Mouse (Mus musculus): ENCODE results near the gene Zkscan16. TPM values are rescaled to one million over a fixed set of nuclear protein-coding genes. Genes with fewer than 3 reads are reported as not detected.

Zkscan16 gene
- 0.73 and 0.93 TPM in 2 replicates for polyA plus RNA-seq (2014; fragmentation: Nextera tagmentation; extraction: Ambion mirVana)

DNA sequence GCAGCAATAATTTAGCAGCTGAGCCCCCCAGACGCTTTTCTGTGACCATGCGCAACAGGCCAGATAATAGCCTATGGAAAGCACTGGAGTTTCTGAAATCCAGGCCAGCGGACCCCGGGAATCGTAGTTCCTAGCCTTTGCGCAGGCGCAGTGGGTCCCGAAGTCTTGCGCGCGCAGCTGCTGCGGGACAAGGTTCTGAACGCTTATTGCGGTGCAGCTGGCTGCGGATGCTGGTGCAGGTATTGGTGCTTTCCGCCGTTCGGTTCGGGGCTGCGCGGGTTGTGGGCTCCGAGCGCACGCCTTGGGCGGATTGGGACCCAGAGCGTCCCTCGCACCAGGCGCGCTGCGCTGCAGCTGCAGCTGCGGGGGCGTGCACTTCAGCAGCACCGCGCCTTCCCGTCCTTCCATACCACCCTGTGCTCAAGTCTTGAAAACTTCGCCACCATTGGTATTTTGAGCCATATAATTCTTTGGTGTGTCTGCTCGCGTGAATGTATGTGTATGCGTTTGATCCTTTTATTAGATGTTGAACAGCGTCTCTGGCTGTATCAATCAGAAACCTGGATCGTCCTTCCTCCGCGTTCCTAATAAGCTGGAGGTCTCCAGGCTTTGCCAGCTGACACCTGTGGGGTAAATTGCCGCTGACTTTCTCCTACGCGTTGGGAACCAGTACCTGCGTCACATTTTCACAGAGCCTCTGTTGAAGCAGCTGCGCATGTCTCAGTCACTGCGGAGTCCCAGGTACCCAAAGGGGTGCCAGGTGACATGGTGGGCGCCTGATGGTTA is at the start of gene Zkscan16:
Zkscan16 (plus strand) TSS at position 209 of the 786 bp plus-strand sequence.
- ATAC-seq (ENCODE audit: low FRiP score) = peak; percentile 88
- H3K36me3 ChIP-seq (ENCODE audit: control insufficient read depth, insufficient read depth, low read length) = no peaks in the 10 kb centered on the region
- no peak within 1 kb of the TSS for H3K27ac ChIP-seq (ENCODE audit: low read depth, low read length)
- peak within 1 kb of the TSS; percentile 66 for H3K4me2 ChIP-seq (replicated peaks; ENCODE audit: low read depth, low read length)
- H3K27me3 ChIP-seq (ENCODE audit: control insufficient read depth, insufficient read depth, low read length) = no peaks in the 10 kb centered on the region
- peak within 1 kb of the TSS; percentile 64 for H3K4me3 ChIP-seq (ENCODE audit: low read depth, low read length)
- WGBS = 2% methylated on average over 50 of the region's 50 CpGs
- H3K9ac ChIP-seq (ENCODE audit: low read depth, low read length) = peak within 1 kb of the TSS; percentile 65
- no peaks in the 10 kb centered on the region for H3K4me1 ChIP-seq (replicated peaks; ENCODE audit: control insufficient read depth, insufficient read depth, low read length)
- H3K9me3 ChIP-seq (ENCODE audit: control insufficient read depth, low read length) = no peaks in the 10 kb centered on the region
- DNase-seq (ENCODE audit: low spot score) = peak; percentile 96

DNA sequence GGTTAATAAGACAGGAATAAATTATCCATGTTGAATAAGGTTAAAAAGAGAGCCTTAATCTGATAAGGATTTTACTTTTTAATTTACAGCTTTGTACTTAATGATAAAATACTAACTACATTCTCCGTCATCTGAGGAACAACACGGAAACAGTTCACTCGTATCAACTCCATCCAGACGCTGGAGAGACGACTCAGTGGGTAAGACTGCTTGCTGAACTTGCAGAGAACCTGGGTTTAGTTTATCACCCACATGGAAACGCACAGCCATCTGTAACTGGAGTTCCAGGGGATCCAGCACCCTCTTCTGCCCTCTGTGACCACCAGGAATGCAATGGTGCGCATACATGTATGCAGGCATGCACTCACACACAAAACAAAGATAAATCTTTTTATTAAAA is 49.0 kb upstream of the Zkscan16 start:
- Histone ChIP-seq H3K9me3 (ENCODE audit: control insufficient read depth, low read length) (no peaks in the 10 kb centered on the region), H3K9ac (ENCODE audit: low read depth, low read length) (no peak overlapping the region), H3K27me3 (ENCODE audit: control insufficient read depth, insufficient read depth, low read length) (no peaks in the 10 kb centered on the region), H3K4me2 (replicated peaks; ENCODE audit: low read depth, low read length) (no peak overlapping the region), H3K4me1 (replicated peaks; ENCODE audit: control insufficient read depth, insufficient read depth, low read length) (no peaks in the 10 kb centered on the region), H3K27ac (ENCODE audit: low read depth, low read length) (no peak overlapping the region), H3K4me3 (ENCODE audit: low read depth, low read length) (no peak overlapping the region), H3K36me3 (ENCODE audit: control insufficient read depth, insufficient read depth, low read length) (no peaks in the 10 kb centered on the region)
- 90% methylated on average over 7 of the region's 7 CpGs for WGBS
- no peak for ATAC-seq (ENCODE audit: low FRiP score)
- DNase-seq (ENCODE audit: low spot score) = no peak

DNA sequence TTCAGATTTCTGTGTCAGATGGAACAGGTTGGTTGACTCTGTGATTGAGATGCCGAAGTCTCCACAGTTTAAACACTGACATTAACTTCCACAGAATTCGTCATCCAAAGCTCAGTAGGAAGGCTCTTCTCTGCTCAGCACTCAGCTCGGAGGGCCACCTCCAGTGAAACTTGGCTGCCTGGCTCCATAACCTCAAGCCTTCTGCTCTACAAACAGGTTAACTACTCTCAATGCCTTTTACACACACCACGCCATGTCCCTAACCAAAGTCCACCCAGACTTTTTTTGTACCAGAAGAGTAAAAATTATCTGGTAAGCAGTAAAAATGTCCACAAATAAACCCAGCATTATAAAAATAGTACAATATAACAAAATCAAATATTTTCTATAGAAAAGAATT is 46.0 kb upstream of the Zkscan16 start:
- no peaks in the 10 kb centered on the region for H3K36me3 ChIP-seq (ENCODE audit: control insufficient read depth, insufficient read depth, low read length)
- H3K27me3 ChIP-seq (ENCODE audit: control insufficient read depth, insufficient read depth, low read length) = no peaks in the 10 kb centered on the region
- ATAC-seq (ENCODE audit: low FRiP score) = no peak
- H3K27ac ChIP-seq (ENCODE audit: low read depth, low read length) = no peak overlapping the region
- no peaks in the 10 kb centered on the region for H3K4me1 ChIP-seq (replicated peaks; ENCODE audit: control insufficient read depth, insufficient read depth, low read length)
- WGBS = 73% methylated on average over 4 of the region's 4 CpGs
- no peak overlapping the region for H3K4me3 ChIP-seq (ENCODE audit: low read depth, low read length)
- no peak overlapping the region for H3K4me2 ChIP-seq (replicated peaks; ENCODE audit: low read depth, low read length)
- no peaks in the 10 kb centered on the region for H3K9me3 ChIP-seq (ENCODE audit: control insufficient read depth, low read length)
- no peak for DNase-seq (ENCODE audit: low spot score)
- no peak overlapping the region for H3K9ac ChIP-seq (ENCODE audit: low read depth, low read length)

DNA sequence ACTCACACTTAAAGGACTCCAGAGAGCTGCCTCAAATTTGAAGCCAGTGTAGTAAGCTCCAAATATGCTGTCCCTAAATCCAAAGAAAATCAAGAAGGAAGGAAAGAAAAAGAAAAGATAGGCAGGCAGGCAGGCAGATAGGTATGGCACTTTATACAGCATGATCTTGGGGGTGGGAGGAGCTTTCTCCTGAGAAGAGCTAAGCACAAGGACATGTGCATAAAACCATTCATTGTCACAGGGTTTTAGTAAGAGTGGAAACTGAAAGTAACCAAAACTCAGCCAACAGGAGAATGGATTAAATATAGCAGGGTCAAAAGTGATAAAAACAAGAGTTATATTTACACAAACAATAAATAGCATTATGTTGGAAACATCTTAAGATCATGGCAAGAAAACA is 45.1 kb upstream of the Zkscan16 start:
- no peak for ATAC-seq (ENCODE audit: low FRiP score)
- Histone ChIP-seq H3K4me3 (ENCODE audit: low read depth, low read length) (no peak overlapping the region), H3K36me3 (ENCODE audit: control insufficient read depth, insufficient read depth, low read length) (no peaks in the 10 kb centered on the region), H3K9me3 (ENCODE audit: control insufficient read depth, low read length) (no peaks in the 10 kb centered on the region), H3K27ac (ENCODE audit: low read depth, low read length) (no peak overlapping the region), H3K4me2 (replicated peaks; ENCODE audit: low read depth, low read length) (no peak overlapping the region), H3K27me3 (ENCODE audit: control insufficient read depth, insufficient read depth, low read length) (no peaks in the 10 kb centered on the region), H3K4me1 (replicated peaks; ENCODE audit: control insufficient read depth, insufficient read depth, low read length) (no peaks in the 10 kb centered on the region), H3K9ac (ENCODE audit: low read depth, low read length) (no peak overlapping the region)
- no peak for DNase-seq (ENCODE audit: low spot score)

DNA sequence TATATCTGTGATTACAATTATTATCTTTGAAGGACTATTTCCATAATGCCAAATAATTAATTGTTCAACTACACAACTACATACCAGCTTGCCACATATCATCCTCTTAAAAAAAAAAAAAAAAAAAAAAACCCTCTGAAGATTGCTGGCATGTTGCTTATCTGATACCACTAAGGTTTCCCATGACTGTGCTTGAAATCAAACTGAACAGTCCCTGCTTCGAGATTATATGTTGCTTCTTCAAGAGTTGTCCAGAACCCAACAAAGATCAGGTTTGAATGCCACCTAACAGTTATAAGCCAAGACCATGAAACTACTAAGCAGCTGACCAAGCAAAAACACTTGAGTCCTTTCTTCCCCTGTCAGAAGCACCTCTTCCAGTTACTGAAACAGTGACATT is 36.0 kb upstream of the Zkscan16 start:
- Histone ChIP-seq H3K27me3 (ENCODE audit: control insufficient read depth, insufficient read depth, low read length) (no peaks in the 10 kb centered on the region), H3K27ac (ENCODE audit: low read depth, low read length) (no peak overlapping the region), H3K4me1 (replicated peaks; ENCODE audit: control insufficient read depth, insufficient read depth, low read length) (no peaks in the 10 kb centered on the region; the same call in 1 of the 2 replicates), H3K9me3 (ENCODE audit: control insufficient read depth, low read length) (no peaks in the 10 kb centered on the region), H3K4me2 (replicated peaks; ENCODE audit: low read depth, low read length) (no peak overlapping the region), H3K9ac (ENCODE audit: low read depth, low read length) (no peak overlapping the region), H3K4me3 (ENCODE audit: low read depth, low read length) (no peak overlapping the region), H3K36me3 (ENCODE audit: control insufficient read depth, insufficient read depth, low read length) (no peaks in the 10 kb centered on the region)
- ATAC-seq (ENCODE audit: low FRiP score) (no peak), DNase-seq (ENCODE audit: low spot score) (no peak)
- WGBS = 87% methylated on average over 1 of the region's 1 CpGs

DNA sequence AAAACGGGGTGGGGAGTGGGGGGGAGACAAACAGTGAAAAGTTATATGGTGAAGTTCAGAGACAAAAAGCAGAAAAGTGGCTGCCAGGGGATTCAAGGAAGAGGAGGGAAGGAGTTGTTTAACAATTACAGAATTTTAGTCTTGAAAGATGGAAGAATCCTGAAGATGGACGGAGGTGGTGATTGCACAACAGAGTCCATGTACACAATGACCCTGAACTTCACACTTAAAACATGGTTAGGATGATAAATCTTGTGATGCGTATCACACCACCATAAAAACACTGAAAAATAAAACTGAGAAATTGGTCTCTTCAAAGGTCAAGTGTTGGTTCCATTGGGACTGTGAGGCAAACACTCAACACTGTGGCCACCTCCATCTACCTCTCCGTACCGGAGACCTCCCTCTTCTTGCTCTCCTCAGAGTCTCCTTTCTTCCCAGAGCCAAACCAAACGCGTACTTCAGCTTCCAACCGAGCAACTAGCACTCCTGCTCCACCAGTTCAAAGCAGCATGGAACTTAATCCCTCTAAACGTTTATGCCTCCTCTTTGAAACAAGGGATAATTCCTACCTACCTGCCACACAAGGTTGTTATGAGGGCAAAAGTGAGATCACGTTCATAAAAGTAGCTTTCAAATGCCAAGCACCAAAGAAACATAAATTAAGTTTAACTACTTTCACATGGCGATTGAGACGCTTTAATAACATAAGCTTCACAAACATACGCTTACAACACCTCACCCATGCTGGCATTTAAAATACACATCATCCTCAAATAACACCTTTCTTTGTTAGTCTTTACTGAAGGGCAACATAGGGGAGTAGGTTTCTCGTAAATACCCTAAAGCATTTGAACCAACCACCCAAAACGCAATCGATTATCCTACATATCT is 33.0 kb upstream of the Zkscan16 start:
- WGBS = 36% methylated on average over 16 of the region's 16 CpGs
- no peak overlapping the region for H3K27ac ChIP-seq (ENCODE audit: low read depth, low read length)

DNA sequence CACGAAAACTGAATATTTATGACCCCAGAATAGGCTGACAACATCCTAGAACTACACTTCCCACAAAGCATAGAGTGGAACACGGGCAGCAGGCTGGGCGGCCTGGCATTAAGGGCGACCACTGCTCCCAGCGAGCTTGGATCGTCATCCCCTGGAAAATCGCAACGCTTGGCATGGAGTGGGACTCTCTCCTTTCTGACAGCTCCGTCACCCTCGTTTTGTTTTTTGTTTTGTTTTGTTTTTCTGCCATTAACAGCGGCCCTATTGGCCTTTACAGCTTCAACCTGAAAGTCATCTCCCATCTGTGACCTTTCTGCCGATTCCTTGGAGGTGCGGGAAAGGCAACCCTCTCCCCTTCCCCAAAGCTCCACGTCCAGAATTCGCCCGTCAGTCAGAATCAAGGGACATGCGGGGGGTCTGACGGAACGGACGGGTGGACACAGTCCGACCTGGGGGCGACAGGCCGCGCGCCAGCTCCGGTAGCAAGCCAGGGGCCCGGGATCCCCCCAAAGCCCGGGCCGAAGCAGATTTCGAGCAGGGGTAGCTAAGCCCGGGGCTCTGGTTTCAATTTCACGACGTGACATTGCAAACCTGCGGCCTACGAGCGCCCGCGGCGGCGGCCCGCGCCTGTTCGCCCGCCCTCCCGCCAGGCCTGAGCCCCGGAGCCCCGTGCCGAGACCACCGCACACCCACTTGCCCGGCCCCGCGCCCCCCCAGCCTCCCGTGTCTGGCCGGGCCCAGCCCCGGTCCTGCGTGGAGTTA is 32.2 kb upstream of the Zkscan16 start:
- H3K36me3 ChIP-seq (ENCODE audit: control insufficient read depth, insufficient read depth, low read length) = no peaks in the 10 kb centered on the region
- no peaks in the 10 kb centered on the region for H3K9me3 ChIP-seq (ENCODE audit: control insufficient read depth, low read length)
- no peaks in the 10 kb centered on the region; the same call in 1 of the 2 replicates for H3K4me1 ChIP-seq (replicated peaks; ENCODE audit: control insufficient read depth, insufficient read depth, low read length)
- ATAC-seq (ENCODE audit: low FRiP score) (peak; percentile 74), DNase-seq (ENCODE audit: low spot score) (peak; percentile 74)
- no peaks in the 10 kb centered on the region for H3K27me3 ChIP-seq (ENCODE audit: control insufficient read depth, insufficient read depth, low read length)
- WGBS = under 1% methylated on average over 48 of the region's 56 CpGs
- H3K4me3 ChIP-seq (ENCODE audit: low read depth, low read length) = peak overlapping the region; percentile 92
- peak overlapping the region; percentile 97 for H3K27ac ChIP-seq (ENCODE audit: low read depth, low read length)
- H3K4me2 ChIP-seq (replicated peaks; ENCODE audit: low read depth, low read length) = peak overlapping the region; percentile 67
- H3K9ac ChIP-seq (ENCODE audit: low read depth, low read length) = peak overlapping the region; percentile 95

More for the DNA sequence above, 33.0 kb upstream of the Zkscan16 start:
- Histone ChIP-seq H3K4me2 (replicated peaks; ENCODE audit: low read depth, low read length) (peak overlapping the region; percentile 67), H3K4me3 (ENCODE audit: low read depth, low read length) (peak overlapping the region; percentile 92), H3K4me1 (replicated peaks; ENCODE audit: control insufficient read depth, insufficient read depth, low read length) (no peaks in the 10 kb centered on the region; the same call in 1 of the 2 replicates), H3K36me3 (ENCODE audit: control insufficient read depth, insufficient read depth, low read length) (no peaks in the 10 kb centered on the region), H3K27me3 (ENCODE audit: control insufficient read depth, insufficient read depth, low read length) (no peaks in the 10 kb centered on the region), H3K9ac (ENCODE audit: low read depth, low read length) (peak overlapping the region; percentile 12; the same call in 1 of the 2 replicates), H3K9me3 (ENCODE audit: control insufficient read depth, low read length) (no peaks in the 10 kb centered on the region)
- no peak for DNase-seq (ENCODE audit: low spot score)
- no peak for ATAC-seq (ENCODE audit: low FRiP score)

DNA sequence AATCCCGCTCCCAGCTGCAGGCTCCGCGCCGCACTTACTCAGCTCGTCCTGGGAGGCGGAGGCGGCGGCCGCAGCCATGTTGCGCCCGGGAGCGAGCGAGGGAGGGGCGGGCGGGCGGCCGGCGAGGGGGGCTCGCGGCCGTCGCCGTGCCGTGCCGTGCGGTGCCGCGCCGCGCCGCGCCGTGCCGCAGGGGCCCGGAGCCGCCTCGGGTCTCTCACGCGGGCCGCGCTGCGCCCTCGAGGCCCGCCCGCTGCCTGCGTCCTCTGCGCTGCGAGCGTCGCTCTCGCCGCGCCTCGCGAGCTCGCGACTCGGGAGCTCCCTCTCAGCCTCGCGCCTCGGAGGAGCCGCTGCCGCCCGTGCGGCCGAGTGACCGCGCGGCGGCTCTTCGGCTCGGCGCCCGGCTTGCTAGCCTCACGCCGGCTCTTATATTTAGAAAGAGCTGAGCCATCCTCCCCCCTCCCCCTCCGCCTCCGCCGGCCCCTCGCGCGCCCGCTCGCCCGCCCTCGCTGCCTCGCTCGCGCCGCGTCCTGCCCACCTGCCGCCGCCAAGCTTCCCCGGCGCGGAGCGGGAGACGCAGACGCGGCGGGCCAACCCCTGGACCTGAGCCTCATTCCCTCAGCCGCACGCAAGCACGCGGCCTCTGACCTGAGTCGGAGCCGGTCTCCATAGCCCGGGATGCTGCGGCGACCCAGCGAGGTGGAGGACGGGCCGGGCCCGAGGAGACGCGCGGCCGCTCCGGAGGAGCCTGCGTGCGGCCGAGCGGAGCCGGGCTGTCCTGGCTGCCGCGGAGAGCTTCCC is 31.4 kb upstream of the Zkscan16 start:
- ATAC-seq (ENCODE audit: low FRiP score) = peak; percentile 80
- peak; percentile 82 for DNase-seq (ENCODE audit: low spot score)
- Histone ChIP-seq H3K27me3 (ENCODE audit: control insufficient read depth, insufficient read depth, low read length) (no peaks in the 10 kb centered on the region), H3K9ac (ENCODE audit: low read depth, low read length) (peak overlapping the region; percentile 95), H3K36me3 (ENCODE audit: control insufficient read depth, insufficient read depth, low read length) (no peaks in the 10 kb centered on the region), H3K27ac (ENCODE audit: low read depth, low read length) (peak overlapping the region; percentile 97), H3K4me2 (replicated peaks; ENCODE audit: low read depth, low read length) (peak overlapping the region; percentile 67), H3K9me3 (ENCODE audit: control insufficient read depth, low read length) (no peaks in the 10 kb centered on the region), H3K4me1 (replicated peaks; ENCODE audit: control insufficient read depth, insufficient read depth, low read length) (no peaks in the 10 kb centered on the region; the same call in 1 of the 2 replicates), H3K4me3 (ENCODE audit: low read depth, low read length) (peak overlapping the region; percentile 92)
- WGBS = under 1% methylated on average over 71 of the region's 126 CpGs
